7 mouse cellular contexts compared by ENCODE assay signal in the genomic region with DNA sequence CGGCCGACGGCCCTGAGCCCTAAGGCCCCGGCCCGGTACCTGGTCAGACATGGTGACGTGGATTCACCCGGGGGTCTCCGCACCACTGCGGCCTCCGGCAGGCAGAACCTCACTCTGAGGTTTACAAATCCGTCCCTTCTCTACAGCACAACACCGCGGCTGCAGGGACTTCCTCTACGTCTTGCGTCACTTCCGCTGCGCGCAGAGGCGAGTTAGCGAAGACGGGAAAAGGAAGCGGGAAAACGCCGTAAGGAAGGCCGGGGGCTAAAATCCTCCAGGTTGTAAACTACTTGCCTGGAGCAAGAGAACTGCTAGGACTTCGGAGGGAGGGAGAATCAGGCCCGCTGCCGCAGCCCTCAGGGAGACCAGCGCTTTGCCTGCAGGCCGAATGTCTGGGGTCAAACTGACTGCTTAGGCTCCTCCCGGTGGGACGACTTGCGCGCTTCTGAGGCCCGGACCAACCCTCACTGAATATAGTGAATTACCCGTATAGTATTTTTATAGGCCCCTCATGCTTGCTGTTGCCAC. TPM values are rescaled to one million over a fixed set of nuclear protein-coding genes. Genes with fewer than 3 reads are reported as not detected.
DNase-seq lines count a peak whose midpoint lies in the region; ATAC-seq and TF ChIP-seq lines count a peak whose summit lies in the region.

A gene (minus strand): TSS at position 194 of the 528 bp plus-strand sequence.

- H3K4me1 ChIP-seq in embryonic facial prominence, embryonic 10.5 days: peaks cover 19% of the 10 kb centered on the region
- peaks cover 4% of the 10 kb centered on the region; the same call in 1 of the 2 replicates for H3K4me1 ChIP-seq in intestine, postnatal 0 days (replicated peaks; ENCODE audit: control insufficient read depth, insufficient read depth, low read length)
- peaks cover 21% of the 10 kb centered on the region for H3K4me1 ChIP-seq in midbrain, embryonic 12.5 days
- H3K4me1 ChIP-seq in small intestine, adult 2 months (ENCODE audit: control insufficient read depth, insufficient read depth, insufficient read length, low read length): no peaks in the 10 kb centered on the region

- WGBS in embryonic facial prominence, embryonic 10.5 days: under 1% methylated on average over 36 of the region's 36 CpGs
- under 1% methylated on average over 36 of the region's 36 CpGs for WGBS in intestine, postnatal 0 days
- WGBS in midbrain, embryonic 12.5 days: under 1% methylated on average over 36 of the region's 36 CpGs
- under 1% methylated on average over 36 of the region's 36 CpGs for WGBS in small intestine, adult 2 months

- peaks cover 21% of the 10 kb centered on the region for H3K36me3 ChIP-seq in embryonic facial prominence, embryonic 10.5 days (replicated peaks)
- no peaks in the 10 kb centered on the region for H3K36me3 ChIP-seq in intestine, postnatal 0 days (ENCODE audit: control insufficient read depth, insufficient read depth)
- 0 out of 2 replicates have a peak, but pooled peaks cover 3% of the 10 kb centered on the region for H3K36me3 ChIP-seq in midbrain, embryonic 12.5 days
- peaks cover 5% of the 10 kb centered on the region for H3K36me3 ChIP-seq in small intestine, adult 2 months (ENCODE audit: control insufficient read depth, insufficient read depth, low read length)

- no peaks in the 10 kb centered on the region for H3K9me3 ChIP-seq in embryonic facial prominence, embryonic 10.5 days
- no peaks in the 10 kb centered on the region for H3K9me3 ChIP-seq in intestine, postnatal 0 days (ENCODE audit: control insufficient read depth)
- H3K9me3 ChIP-seq in midbrain, embryonic 12.5 days: no peaks in the 10 kb centered on the region

- no peaks in the 10 kb centered on the region for H3K27me3 ChIP-seq in embryonic facial prominence, embryonic 10.5 days (replicated peaks; ENCODE audit: low read depth, poor library complexity, severe bottlenecking)
- no peaks in the 10 kb centered on the region for H3K27me3 ChIP-seq in intestine, postnatal 0 days (replicated peaks; ENCODE audit: control insufficient read depth, insufficient read depth, low read length)
- H3K27me3 ChIP-seq in midbrain, embryonic 12.5 days: no peaks in the 10 kb centered on the region
- no peaks in the 10 kb centered on the region for H3K27me3 ChIP-seq in small intestine, adult 2 months (ENCODE audit: control insufficient read depth, insufficient read depth, low read length)

- peak; percentile 91 for TF ChIP-seq POLR2A in small intestine, adult 2 months (IDR thresholded peaks at IDR 0.05; ENCODE audit: low read depth, low read length)

- peak within 1 kb of the TSS; percentile 68 for H3K4me2 ChIP-seq in intestine, postnatal 0 days (replicated peaks; ENCODE audit: low read depth)
- H3K4me2 ChIP-seq in midbrain, embryonic 12.5 days (replicated peaks): peak within 1 kb of the TSS; percentile 79

- no peak for TF ChIP-seq CTCF in intestine, postnatal 0 days (IDR thresholded peaks at IDR 0.05; ENCODE audit: low read depth)
- no peak for TF ChIP-seq CTCF in small intestine, adult 2 months (IDR thresholded peaks at IDR 0.05; ENCODE audit: extremely low read depth, insufficient read length, insufficient replicate concordance, low read depth, low read length)

- peak within 1 kb of the TSS; percentile 99 for H3K27ac ChIP-seq in embryonic facial prominence, embryonic 10.5 days (replicated peaks)
- H3K27ac ChIP-seq in intestine, postnatal 0 days (ENCODE audit: low read depth, low read length): peak within 1 kb of the TSS; percentile 97
- H3K27ac ChIP-seq in midbrain, embryonic 12.5 days (replicated peaks): peak within 1 kb of the TSS; percentile 95
- H3K27ac ChIP-seq in small intestine, adult 2 months (ENCODE audit: insufficient read depth, low read depth, low read length): peak within 1 kb of the TSS; percentile 86

- H3K9ac ChIP-seq in intestine, postnatal 0 days (ENCODE audit: low read depth, low read length): peak within 1 kb of the TSS; percentile 97
- peak within 1 kb of the TSS; percentile 97 for H3K9ac ChIP-seq in midbrain, embryonic 12.5 days (replicated peaks)

- intact Hi-C loops in left cerebral cortex, postnatal 4 days (cut with DNase I): no loop called here

- ATAC-seq in intestine, postnatal 0 days: peak; percentile 92
- ATAC-seq in midbrain, embryonic 12.5 days (ENCODE audit: low FRiP score, low read depth): peak; percentile 95

- peak; percentile 94 for DNase-seq in adrenal gland, postnatal 10 days
- peak; percentile 93 for DNase-seq in embryonic facial prominence, embryonic 10.5 days (ENCODE audit: low spot score)
- no peak for DNase-seq in gonadal fat pad, adult 2 months (ENCODE audit: low read depth)
- peak; percentile 87 for DNase-seq in left cerebral cortex, postnatal 4 days

- peak within 1 kb of the TSS; percentile 95 for H3K4me3 ChIP-seq in embryonic facial prominence, embryonic 10.5 days
- H3K4me3 ChIP-seq in intestine, postnatal 0 days (ENCODE audit: low read depth, low read length): peak within 1 kb of the TSS; percentile 97
- peak within 1 kb of the TSS; percentile 90 for H3K4me3 ChIP-seq in midbrain, embryonic 12.5 days
- peak within 1 kb of the TSS; percentile 94 for H3K4me3 ChIP-seq in small intestine, adult 2 months (ENCODE audit: low read depth, low read length)

RNA-seq across cellular contexts. Expression of the gene that starts here (rescaled TPM):
- total RNA-seq in adrenal gland, postnatal 10 days (2021): 100 to 1,000 TPM; 105 to 125 TPM
- 564 and 568 TPM in 2 replicates for polyA plus RNA-seq in embryonic facial prominence, embryonic 10.5 days (2016; fragmentation: Nextera tagmentation; extraction: Ambion mirVana)
- 22.6 and 25.6 TPM in 2 replicates for polyA plus RNA-seq in gonadal fat pad, adult 2 months (2012; rRNA removed)
- polyA plus RNA-seq in intestine, postnatal 0 days (2015; fragmentation: Nextera tagmentation; extraction: Ambion mirVana): 208 and 217 TPM in 2 replicates
- total RNA-seq in left cerebral cortex, postnatal 4 days (2021): 100 to 1,000 TPM; 104 to 111 TPM
- 481 and 502 TPM in 2 replicates for polyA plus RNA-seq in midbrain, embryonic 12.5 days (2016; fragmentation: Nextera tagmentation; extraction: Ambion mirVana)
- 1.4 and 2.2 TPM in 2 replicates for polyA plus RNA-seq in small intestine, adult 2 months (2012; rRNA removed)
